Mouse (Mus musculus): ENCODE data around the gene Igfbp5.

Igfbp5 gene

DNA sequence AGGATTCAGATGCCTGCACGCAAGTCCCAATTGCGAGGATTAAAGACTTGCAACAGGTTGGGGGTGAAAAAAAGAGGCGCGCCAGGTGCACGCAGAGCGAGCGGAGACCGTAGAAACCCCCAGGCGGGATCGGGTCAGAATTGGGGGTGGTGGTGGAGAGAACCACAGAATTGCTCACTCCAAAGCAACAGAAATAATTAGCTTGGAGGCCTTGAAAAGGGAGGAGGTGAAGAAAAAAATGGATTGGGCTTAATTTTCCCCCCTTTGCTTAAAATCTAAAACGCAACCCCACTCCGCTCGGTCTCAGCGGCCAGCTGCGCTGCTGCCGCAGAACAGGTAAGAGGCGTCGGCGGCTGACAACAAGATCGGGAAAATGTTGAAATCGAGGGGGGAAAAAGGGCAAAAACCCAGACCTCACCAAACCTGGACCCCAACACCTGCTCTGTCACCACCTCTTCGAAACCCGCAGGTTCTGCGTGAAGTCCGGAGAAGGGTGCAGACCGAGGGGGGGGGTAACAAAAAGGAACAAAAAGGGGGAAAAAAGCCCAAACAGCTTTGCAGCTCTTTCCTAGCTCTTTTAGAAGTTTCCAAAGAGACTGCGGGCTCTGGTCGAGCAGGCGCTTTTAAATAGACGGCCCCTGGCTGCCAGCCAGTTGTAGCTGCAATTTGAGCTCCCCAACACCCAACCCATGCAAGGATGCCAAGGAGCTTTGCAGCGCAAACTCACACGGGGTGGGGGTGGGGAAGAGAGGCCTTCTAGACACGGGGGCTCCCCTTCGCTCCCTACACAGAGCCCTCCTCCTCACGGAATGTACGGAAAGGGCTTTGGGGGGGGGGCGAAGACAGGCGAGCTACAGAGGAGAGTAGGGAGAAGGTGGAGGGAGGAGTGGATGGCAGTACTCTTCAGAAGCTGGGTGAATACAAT is at the start of gene Igfbp5:
TSS of gene Igfbp5 (minus strand) at position 598 of the 925 bp plus-strand sequence.
- DNase-seq = peak; percentile 82 to 88

DNA sequence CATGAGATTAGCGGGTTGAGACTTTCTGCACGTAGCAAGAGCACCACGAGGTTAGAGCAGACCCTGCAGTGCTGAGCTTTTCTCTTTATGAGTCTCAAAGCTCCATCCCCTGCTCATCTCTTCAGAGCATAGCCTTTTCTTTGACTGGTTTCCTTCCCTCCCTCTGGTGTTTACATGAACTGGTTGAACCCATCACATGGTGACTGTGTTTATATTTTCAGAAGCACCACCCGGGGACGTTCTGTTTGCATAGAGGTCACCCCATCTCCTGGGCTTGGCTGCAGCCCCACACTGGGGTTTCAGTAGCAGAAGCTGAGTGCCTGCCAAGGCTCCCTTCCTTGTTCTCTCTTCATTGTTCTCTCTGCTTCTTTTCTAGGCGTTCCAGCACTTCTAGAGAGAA is 40.1 kb upstream of the Igfbp5 start:
- DNase-seq = no peak

DNA sequence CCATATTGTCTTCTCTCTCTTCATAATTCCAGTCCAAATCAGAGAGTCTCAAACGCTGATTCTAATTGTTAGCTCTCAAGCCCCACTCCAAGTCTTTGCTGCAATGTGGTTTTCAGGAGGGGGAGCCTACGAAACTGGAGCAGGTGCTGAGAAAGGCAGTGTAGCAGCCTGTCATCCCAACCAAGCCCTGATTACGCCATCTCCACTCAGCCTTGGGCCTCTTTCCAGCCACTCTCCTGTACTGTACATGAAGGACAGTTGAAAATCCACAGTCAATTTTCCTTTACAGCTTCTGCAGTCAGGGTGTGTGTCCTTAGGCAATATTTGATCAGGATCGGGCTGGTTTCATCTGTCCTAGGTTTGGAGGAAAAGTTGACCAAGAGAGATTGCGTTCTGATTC is 38.4 kb upstream of the Igfbp5 start:
- DNase-seq = peak in 1 of 2 experiments; percentile 18

DNA sequence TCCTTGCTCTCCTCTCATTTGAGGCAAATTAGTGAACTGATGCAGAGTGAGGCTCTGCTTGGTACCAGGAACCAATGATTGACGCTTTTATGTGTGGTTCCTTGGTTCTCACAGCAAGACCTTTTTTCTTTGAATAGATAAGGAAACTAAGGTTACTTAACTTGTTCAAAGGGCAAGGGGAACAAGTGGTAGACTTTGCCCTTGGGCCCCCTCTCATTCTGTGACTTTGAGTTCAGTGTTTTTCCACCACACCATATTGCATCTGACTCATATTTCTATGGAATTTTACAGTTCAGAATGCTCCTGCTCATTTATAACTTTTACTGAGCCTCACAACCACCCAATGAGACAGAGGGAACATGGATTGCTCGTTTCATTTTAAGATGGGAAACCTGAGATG is 21.1 kb upstream of the Igfbp5 start:
- DNase-seq = no peak

DNA sequence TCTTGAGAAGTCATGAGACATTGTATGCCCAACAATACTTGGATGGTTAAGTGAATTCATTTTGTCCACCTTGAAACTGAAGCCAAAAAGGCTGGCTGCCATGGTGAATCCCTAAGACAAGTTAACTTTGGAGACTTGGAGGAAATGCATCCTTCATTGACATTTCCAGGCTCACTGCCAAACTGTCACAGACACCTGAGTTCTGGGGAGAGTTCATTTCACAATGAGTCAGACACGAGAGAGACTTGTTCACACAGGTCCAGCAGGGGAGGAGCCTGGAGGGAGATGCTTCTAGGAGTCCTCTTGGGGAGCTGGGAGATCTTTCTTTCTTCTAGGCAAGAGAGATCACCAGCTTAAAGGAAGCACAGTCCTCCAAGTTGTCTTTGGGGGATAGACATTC is 13.2 kb upstream of the Igfbp5 start:
- no peak for DNase-seq

DNA sequence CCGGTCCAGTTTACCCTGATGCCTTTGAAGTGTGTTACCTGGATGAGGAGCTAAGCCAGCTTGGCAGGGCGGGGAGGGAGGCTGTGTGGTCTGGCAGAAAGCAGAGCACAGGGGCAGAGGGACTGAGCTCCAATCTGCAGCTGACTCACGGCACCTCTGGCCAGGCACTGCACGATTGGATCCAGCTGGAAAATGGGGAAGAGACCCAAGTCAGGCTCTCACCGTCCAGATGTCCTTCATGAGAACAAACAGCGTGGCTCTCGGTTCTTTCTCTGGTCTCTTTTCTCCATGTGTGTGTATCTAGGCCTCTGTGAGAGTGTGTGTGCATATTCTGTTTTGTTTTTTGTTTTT is 11.1 kb upstream of the Igfbp5 start:
- no peak for DNase-seq

DNA sequence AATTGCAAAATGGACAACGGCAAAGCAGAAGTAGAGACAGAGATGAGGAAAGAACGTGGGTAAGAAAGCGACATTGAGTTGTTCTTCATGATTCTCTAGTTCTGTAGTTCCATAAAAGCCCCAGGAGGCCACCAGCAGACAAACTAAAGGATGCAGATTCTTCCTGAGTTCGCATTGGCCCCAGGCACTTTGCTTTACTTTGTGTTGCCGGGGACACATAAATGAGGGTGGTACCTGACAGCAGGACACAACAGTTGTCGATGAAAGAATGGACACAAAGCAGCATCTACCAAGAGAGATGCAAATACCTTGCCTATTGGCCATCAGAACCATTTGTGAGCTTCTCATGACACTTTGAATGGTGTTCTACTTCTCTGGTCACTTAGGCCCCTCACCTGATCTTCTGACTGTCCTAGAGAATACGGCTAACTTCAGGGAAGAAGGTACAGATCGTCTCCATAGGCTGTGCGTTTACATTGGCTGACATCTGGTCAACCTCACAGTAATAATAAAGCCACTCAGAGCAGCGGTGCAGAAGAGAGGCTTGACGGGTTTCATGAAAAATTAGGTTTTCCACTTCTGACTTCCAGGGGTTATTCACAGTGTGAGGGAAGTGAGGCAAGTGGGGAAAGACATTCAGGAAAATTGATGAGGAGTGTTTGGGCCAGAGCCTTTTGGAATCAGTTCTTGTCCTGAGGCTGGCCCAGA is 10.6 kb upstream of the Igfbp5 start:
- no peak for DNase-seq

DNA sequence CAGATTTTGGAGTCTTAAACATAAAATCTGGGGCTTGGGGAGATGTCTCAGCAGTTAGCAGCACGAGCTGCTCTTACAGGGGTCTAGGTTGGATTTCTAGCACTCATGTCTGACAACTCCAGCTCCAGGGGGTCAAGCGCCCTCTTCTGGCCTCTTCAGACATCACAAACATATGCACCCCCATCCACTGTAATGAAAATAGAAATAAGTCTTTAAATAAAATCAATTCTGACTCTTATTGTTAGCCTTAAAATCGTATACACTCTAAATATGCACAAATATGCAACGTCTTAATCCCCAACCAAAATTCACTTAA is 4.6 kb upstream of the Igfbp5 start:
- peak; percentile 44 to 51 for DNase-seq

DNA sequence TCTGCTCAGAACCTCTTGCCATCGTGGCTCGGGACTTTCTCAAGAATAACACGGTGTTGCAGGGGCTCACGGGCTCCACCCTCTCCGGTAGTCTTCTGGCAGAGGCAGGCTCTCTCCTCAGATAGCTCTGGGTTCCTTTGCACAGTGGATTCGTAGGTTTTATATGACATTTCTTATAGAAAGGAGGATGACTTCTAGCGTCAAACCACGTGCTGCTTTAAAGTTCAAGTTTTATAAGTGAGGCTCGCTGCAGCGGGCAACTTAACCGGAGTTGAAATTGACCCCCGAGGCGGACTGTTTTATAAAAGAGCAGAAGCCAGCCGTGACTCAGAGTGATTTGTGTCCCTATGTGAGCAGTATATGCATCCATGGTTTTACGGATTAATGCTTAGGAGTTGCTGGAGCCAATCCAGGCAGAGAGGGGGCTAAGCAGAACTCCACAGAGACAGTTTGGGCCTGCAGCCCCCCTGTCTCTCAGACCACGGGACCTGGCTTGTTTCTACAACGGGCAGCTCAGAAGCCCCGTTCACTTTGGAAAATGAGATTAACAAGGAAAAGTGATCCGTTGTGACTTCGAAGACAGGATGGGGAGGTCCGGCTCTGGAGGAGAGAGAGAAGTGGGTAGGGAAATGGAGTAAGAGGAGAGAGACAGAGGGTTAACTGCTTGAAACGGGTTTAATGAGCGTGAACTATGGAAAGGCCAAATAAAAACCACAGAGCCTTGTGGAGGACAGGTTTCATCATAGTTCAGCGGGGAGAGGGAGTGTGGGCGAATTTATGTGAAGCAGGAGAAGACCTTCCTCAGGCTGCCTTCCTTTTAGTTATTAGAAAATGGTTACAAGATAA is 4.0 kb upstream of the Igfbp5 start:
- DNase-seq = peak in 1 of 2 experiments; percentile 14

DNA sequence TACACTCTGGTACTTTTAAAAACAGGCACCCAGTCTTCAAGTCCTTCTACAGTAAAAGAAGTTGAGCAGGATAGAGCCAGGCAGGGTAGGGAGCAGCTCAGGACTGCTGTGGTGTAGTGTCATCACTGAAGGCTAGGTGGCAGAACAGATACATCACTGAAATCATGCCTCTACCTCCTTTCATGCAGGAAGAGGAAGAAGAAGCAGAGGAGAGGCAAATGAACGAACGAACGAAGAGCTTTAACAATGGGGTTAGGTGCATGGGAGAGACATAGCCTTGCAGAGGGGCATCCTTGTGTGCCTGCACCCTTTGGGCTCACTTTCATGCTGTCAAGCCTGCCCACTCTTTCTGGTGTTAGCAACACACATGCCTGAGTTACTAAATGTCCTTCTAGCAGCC is 3.2 kb upstream of the Igfbp5 start:
- peak; percentile 75 to 79 for DNase-seq

DNA sequence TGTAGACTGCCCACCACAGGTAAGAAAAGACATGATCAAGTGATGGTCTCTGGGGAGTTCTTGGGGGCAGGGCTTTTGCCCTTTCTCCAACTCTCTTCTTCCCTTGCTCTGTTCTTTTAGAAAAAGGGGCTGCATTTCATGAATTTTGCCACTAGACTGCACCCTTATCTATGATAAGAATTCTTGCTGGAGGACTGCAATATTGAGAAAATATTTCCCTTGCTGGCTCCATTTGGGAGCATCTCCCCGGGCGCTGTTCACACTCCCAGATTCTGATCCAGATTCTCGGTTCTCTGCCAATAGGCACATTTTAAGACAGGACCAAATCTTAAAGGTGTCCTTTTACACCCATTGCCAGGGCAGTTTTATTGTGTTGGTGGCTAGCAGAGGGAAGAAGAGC is 1.4 kb upstream of the Igfbp5 start:
- DNase-seq = peak; percentile 61 to 70

DNA sequence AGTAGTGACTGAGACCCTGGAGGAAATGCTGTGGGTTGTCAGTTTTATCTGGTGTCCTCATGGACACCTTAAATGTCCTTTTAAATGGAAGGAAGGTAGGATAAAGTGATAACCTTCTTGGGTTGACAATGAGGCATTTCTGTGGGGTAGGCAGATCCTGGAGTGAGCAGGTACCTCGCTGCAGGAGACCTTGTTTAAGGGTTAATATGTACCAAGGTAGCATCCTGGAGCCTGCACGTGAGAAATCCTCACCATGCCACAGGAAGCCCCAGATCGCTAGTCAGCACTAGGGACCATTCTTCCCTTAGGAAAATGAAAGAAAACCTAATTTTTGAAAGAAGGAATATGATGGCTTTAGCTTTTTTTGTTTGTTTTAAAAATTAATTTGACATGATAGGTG is 1.0 kb upstream of the Igfbp5 start:
- DNase-seq = no peak

DNA sequence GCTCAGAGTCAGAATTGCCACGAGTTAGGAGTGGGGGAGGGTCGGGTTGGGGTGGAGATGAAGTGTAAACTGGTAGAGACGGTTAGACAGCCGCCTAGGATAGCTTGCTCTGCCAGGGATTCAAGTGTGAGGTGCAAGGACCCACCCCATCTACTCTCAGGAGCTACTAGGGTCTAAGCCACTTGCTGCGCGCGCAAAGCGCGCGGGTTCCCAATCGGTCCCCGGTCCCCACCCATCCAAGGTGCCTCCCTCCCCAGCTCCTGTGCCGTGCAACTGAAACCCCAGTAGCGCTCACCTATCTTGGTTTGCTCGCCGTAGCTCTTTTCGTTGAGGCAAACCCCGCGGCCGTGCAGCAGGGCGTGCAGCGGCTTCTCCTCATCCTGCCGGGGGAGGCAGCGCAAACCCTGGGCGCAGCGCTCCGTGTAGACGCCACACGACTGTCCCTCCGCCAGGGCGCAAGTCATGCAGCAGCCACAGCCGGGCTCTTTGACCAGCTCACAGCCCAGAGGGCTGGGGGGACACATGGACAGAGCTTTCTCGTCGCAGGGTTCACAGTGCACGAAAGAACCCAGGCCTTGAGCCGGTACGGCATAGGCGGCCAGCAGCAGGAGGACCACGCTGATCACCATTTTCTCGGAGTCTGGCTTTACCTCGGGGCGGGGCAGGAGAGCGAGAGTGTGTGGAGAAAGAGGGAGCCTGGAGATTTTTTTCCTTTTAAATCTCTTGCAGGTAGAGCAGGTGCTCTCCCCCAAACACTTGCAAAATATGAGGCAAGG is 985 bp downstream of the Igfbp5 start:
- DNase-seq = peak; percentile 72

DNA sequence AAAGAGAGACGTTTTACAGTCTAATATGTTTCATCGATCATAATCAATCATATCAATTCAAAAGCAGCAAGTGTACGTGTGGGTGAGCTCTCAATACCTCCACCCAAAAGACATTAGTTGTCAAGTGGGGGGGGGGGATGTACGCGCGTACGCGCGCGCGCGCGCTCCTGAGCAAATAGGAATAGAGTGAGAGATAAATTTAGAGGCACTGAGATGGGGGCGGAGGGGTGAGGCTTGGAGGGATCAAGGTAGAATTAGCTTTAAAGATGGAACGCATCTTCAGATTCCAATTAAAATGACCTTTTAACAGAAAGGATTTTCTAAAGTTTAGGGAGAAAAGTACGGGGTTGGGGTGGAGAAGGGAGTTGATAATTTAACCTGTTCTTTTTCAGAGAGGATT is 1.6 kb downstream of the Igfbp5 start:
- peak; percentile 48 to 58 for DNase-seq

DNA sequence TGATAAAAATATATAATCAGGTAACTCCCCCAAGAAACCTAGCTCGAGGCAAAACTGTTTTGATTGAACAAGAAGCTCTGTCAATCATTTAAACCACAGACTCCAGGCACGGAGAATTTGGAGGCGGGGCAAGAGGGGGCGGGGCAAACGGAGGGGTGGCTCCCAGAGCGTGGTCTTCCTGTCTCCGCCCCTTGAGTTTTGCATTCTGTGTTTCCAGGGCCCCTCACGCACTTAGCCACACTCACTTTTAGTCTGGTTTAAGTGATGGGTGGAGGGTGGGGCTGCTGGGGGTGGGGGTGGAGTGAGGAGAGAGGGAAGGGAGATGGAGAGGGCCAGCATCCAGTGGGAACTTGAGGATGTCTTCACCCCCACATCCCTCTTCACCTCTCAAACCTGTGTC is 2.2 kb downstream of the Igfbp5 start:
- peak; percentile 90 to 96 for DNase-seq

DNA sequence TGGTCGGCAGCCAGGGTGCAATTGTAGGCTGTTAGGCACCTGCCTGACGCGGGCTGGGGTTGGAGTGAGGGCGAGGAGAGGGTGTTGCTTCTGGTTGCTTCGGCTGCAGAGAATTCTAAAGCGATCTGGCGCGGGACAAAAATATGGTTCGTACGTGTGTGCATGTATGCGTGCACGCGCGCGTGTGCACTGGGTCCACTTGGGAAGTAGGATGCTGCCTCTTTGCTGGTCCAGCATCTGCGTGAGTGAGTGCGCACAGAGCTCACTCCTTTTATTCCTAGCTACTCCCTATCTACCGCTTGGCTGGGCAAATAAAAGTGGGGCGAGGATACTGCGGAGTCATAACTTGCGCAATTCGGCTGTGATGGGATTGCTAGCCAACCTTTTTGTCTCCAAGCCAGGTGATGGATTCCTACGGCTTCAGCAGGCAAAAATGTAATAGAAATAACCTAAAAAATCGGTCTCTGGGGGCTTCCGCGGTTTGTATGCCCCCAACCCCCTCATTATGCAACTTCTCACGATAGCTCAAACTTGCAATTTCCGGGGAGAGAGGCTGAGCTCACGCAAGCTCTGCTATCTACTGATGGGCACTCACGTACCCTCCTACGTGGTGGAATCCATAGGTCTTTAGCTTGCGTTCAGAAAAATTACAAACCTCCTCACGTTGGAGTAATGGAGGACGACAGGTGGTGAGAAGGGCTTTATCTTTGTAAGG is 2.8 kb downstream of the Igfbp5 start:
- peak; percentile 74 for DNase-seq

DNA sequence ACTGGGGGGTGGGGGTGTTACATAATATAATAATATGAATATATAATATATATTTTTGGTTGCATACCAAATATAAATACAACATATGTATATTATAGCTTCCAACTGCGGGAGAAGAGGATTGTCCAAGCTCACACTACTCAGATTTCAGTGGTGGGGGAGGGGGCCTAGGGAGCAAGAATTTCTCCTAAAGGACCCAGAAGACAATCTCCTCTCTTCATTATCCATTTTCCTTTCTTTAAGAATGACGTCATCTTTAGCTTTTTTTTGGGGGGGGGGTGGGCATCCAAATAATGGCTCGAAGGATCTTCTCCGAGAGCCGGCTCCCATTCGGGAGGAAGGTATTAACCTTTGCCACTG is 3.4 kb downstream of the Igfbp5 start:
- no peak for DNase-seq

DNA sequence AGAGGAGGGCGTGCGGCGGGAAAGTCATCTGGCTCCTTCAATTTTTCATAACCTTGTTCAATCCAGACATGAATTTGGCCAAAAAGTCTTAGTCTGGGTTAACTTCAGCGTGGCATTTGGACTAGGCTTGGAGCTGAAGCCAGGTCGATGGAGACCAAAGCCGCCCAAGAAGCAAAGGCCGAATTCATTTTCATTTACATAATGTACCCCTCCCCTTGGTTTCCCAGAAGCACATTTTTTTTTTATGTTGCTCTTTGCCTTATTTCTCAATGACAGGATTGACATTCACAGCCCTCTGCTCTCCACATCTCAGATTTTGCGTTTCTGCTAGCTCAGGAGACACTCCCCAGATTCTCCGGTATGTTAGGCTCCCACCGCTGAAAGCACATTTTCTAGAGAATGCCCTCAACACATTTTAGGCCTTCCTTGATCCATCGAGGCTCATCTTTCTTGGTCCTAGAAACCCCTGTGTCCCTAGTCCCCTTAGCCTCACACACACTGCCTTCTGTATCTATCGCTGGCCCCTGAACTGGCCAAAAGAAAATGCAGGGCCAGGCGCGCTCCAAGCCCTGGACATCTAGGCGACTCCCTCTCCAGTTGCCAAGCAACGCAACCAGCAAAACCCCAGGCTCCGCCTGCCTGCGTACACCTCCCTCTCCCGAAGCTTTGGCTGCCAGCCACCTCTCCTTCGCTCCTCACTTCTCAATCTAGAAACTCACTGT is 3.9 kb downstream of the Igfbp5 start:
- DNase-seq = peak; percentile 95 to 96

DNA sequence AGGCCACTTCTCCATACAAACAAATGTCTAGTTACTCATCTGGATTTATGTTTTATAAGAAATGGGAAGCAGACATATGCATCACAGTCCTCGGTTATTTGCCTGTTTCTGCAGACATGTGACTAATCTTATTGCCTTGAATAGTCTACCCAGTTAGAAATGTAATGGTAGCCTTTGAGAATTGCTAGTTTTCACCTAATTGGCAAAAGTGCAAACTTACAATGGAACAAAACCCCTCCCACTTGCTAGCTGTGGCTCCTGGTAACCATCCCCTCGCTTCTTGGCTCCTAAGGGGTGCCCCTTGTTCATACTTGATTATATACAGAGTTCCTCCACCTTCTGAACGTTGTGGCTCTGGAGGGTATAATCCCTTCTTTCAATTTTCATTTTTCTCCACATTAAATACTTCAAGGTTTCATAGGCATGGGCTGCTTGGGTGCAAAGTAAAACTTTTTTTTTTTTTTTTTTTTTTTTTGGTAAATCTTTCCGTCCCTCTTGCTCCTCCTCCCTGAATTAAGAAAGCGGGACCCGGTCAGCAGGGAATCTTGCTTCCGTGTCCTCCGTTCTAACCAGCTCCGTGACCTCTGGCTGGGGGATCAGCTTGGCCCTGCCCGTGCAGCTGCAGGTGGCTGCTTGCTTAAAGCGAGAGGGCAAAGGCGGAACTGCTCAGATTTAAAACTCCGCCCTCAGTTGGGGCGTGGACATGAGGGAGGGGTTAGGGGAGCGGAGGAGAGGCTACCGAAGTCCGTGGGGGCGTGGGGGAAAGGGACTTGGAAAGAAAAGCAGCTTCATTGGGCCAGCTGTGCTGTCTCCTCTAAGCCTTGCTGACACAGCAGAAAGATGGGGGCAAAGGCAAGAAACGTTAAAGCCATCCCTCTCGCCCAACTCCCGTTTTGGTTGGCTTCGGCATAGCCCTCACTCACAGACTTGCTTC is 4.7 kb downstream of the Igfbp5 start:
- peak; percentile 71 to 74 for DNase-seq

DNA sequence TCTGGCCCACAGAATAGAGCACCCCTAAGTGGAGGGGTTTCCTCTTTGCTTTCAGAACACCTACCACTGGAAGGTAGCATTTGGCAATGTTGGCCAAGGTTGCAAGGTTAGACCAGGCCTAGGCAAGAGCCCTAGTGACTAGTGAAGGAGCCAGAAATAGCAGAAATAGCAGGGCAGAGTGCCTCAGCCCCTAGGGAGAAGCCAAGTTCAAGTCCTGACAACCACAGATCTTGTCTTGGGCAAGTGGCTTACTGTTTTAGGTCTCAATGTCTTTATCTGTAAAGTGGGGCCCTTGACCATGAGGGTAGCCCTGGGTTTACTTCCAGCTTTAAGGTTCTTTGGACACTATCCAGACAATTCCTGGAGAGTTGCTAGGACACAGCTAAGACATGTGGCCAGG is 5.4 kb downstream of the Igfbp5 start:
- DNase-seq = no peak

Measured in cerebellum, postnatal 14 days (tissue).